Mouse (Mus musculus): ENCODE data around the gene A030005K14Rik.

GRCm38 (mm10) chr1:83036892-83037667, 22.1 kb downstream of the A030005K14Rik start:
- TF ChIP-seq POLR2A (IDR thresholded peaks at IDR 0.05; ENCODE audit: extremely low read depth, insufficient read depth, low read length) (no peak), CTCF (IDR thresholded peaks at IDR 0.05; ENCODE audit: extremely low read depth, insufficient read depth, low read length) (no peak)
